Mouse (Mus musculus) limb, embryonic 11.5 days (tissue): ENCODE results near the gene Bcl7c. TPM values are rescaled to one million over a fixed set of nuclear protein-coding genes. Genes with fewer than 3 reads are reported as not detected.

Source experiments
- ATAC-seq: fragments of 200-750 bp; cut with Nextera tagmentation; 2 replicates; pipeline ENCODE4 v1.8.0; 2017; ENCODE audit warnings: low read depth; ENCODE audit not compliant: insufficient number of reproducible peaks, low FRiP score, low TSS enrichment
- DNase-seq: peaks from one replicate; pipeline ENCODE4 v3.0.0-alpha.2; 2015; ENCODE audit warnings: low spot score
- H3K27ac ChIP-seq: fragments of 300-500 bp; sonication (generic); replicated peaks from 2 replicates; pipeline ENCODE4 v1.5.1; 2014; ENCODE audit warnings: low read depth, mild to moderate bottlenecking, low read length
- H3K27me3 ChIP-seq: fragments of 300-500 bp; sonication (generic); 2 replicates; pipeline ENCODE4 v1.6.1; 2014; ENCODE audit warnings: mild to moderate bottlenecking, low read length, mixed read lengths; ENCODE audit not compliant: control insufficient read depth, insufficient read depth
- H3K36me3 ChIP-seq: fragments of 300-500 bp; sonication (generic); 2 replicates; pipeline ENCODE4 v1.6.1; 2014; ENCODE audit warnings: mild to moderate bottlenecking, low read length, moderate library complexity, mixed read lengths; ENCODE audit not compliant: control insufficient read depth, insufficient read depth
- H3K4me1 ChIP-seq: fragments of 300-500 bp; sonication (generic); 2 replicates; pipeline ENCODE4 v1.6.1; 2014; ENCODE audit warnings: low read length, mixed read lengths; ENCODE audit not compliant: control insufficient read depth, insufficient read depth
- H3K4me2 ChIP-seq: fragments of 300-500 bp; sonication (generic); 2 replicates; pipeline ENCODE4 v1.6.1; 2014; ENCODE audit warnings: low read depth, mild to moderate bottlenecking, moderate library complexity; ENCODE audit not compliant: severe bottlenecking
- H3K4me3 ChIP-seq: fragments of 300-500 bp; sonication (generic); 2 replicates; pipeline ENCODE4 v1.5.1; 2014; ENCODE audit warnings: low read depth, low read length
- H3K9ac ChIP-seq: fragments of 300-500 bp; sonication (generic); 2 replicates; pipeline ENCODE4 v1.6.1; 2014; ENCODE audit warnings: mild to moderate bottlenecking, low read length
- H3K9me3 ChIP-seq: fragments of 300-500 bp; sonication (generic); 2 replicates; pipeline ENCODE4 v1.6.1; 2016; ENCODE audit warnings: low read length; ENCODE audit not compliant: control insufficient read depth
- WGBS: fragments of 180-500 bp; shearing (Covaris S2); extraction: QIAGEN DNeasy Blood & Tissue Kit; methylation state at CpG from one replicate; pipeline ENCODE4 v1.1.7; 2014; 5-methylcytosine and 5-hydroxymethylcytosine counted together
- polyA plus RNA-seq: library from polyadenylated mRNA; unstranded; fragments of >200 nt; fragmentation: Nextera tagmentation; extraction: Ambion mirVana; gene quantifications from 2 replicates; pipeline ENCODE4 v1.2.1, GENCODE M21; 2014

Bcl7c gene
- polyA plus RNA-seq, 1 experiment from 2014 or later: 85.5 TPM

GRCm38 (mm10) chr7:127681888-127682553 is 26.7 kb downstream of the Bcl7c start:
- H3K27me3 ChIP-seq: no peaks in the 10 kb centered on the region
- WGBS: 81% methylated on average over 8 of the region's 8 CpGs
- H3K27ac ChIP-seq: no peak overlapping the region
- ATAC-seq (no peak), DNase-seq (no peak)
- no peak overlapping the region; the same call in 1 of the 2 replicates for H3K9ac ChIP-seq
- H3K4me2 ChIP-seq: no peak overlapping the region
- H3K4me1 ChIP-seq: no peaks in the 10 kb centered on the region
- H3K36me3 ChIP-seq: no peaks in the 10 kb centered on the region
- H3K4me3 ChIP-seq: no peak overlapping the region
- no peaks in the 10 kb centered on the region for H3K9me3 ChIP-seq

DNA sequence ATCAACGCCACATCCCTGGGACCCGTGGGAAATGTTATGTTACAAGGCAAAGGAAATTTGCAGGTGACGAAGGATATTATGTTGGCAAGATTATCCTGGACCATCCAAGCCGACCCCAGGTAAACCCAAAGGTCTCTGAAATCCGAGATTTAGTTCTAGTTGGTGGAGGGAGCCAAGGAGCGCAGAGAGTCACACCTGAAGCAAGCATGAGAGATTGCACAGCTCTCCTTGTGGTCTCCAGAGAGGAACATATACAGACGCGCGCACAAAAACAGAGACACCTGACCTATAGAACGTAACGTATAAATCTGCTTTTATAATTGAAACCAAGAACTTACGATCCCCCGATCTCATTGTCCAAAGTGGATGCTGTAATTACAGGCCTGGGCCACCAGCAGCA is 28.2 kb downstream of the Bcl7c start:
- Histone ChIP-seq H3K4me2 (no peak overlapping the region), H3K9ac (no peak overlapping the region), H3K27me3 (no peaks in the 10 kb centered on the region), H3K4me1 (no peaks in the 10 kb centered on the region), H3K9me3 (no peaks in the 10 kb centered on the region), H3K36me3 (no peaks in the 10 kb centered on the region), H3K4me3 (no peak overlapping the region), H3K27ac (no peak overlapping the region)
- 92% methylated on average over 13 of the region's 13 CpGs for WGBS
- DNase-seq (no peak), ATAC-seq (no peak)

DNA sequence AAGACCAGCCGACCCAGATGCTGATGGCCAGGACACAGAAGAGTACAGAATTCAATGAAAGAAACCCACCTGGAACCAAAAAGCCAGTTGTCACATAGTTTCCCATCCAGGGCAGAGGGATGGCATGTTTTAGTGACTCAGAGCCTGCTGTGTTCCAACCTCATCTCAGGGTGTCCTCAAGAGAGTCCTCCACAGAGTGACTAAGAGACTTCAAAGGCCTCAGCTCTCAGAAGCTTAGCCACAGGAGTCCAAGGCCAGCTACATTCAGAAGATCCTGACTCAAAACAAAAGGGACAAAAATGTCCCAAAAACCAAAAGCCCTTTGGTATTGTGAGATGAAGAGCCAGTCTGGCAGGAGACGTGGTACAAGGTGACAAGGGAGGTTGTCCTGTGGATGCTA is 29.9 kb downstream of the Bcl7c start:
- ATAC-seq: no peak
- Histone ChIP-seq H3K27ac (no peak overlapping the region), H3K27me3 (no peaks in the 10 kb centered on the region), H3K9ac (no peak overlapping the region), H3K4me2 (no peak overlapping the region), H3K9me3 (no peaks in the 10 kb centered on the region), H3K4me1 (no peaks in the 10 kb centered on the region), H3K4me3 (no peak overlapping the region), H3K36me3 (no peaks in the 10 kb centered on the region)
- DNase-seq: no peak
- 77% methylated on average over 2 of the region's 2 CpGs for WGBS

- Histone ChIP-seq H3K4me3 (no peak overlapping the region), H3K27me3 (no peaks in the 10 kb centered on the region), H3K9me3 (no peaks in the 10 kb centered on the region), H3K4me2 (no peak overlapping the region), H3K27ac (no peak overlapping the region), H3K36me3 (no peaks in the 10 kb centered on the region), H3K4me1 (no peaks in the 10 kb centered on the region), H3K9ac (no peak overlapping the region)
- WGBS: 82% methylated on average over 4 of the region's 4 CpGs
- no peak for DNase-seq
- ATAC-seq: no peak
Measured at GRCm38 (mm10) chr7:127677609-127678008, 31.1 kb downstream of the Bcl7c start.

DNA sequence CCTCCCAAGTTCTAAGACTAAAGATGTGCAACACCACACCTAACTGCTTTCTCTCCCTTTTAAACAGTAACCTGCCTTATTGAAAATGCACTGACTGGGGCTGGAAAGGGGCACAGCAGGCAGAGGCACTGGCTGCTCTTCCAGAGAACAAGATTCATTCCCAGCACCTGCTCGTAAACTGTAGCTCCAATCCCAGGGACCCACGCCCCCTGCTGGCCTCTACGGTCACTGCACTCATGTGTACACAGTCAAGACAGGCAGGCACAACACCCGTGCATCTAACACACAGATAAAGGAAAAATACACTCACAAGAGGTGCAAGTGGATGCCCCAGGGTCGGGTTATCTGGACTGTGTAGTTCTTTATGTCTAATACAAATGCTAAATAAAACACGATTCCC is 31.7 kb downstream of the Bcl7c start:
- Histone ChIP-seq H3K4me3 (no peak overlapping the region), H3K36me3 (no peaks in the 10 kb centered on the region), H3K27me3 (no peaks in the 10 kb centered on the region), H3K9ac (no peak overlapping the region), H3K9me3 (no peaks in the 10 kb centered on the region), H3K4me2 (no peak overlapping the region; the same call in 1 of the 2 replicates), H3K27ac (no peak overlapping the region), H3K4me1 (no peaks in the 10 kb centered on the region)
- DNase-seq (peak; percentile 77), ATAC-seq (no peak)
- 69% methylated on average over 6 of the region's 6 CpGs for WGBS

DNA sequence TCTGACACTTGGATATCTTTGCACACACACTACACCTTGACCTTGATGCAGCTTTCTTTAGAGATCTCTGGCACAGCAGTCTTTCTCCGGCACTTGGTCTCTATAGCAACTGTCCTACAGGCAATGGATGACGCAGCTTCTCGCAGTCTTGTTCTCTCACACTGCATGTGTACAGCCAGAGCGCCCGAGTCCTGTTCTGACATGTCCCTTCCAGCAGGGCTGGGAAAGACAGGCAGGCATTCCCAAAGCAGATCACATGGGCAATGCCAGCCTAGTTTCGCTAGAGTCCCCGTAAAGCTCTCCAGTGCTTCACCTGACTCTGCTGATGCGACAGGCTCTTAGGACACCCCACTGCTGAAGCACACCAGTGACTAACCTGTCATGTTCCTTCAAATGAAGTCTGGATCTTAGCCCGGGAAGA is 33.3 kb downstream of the Bcl7c start:
- Histone ChIP-seq H3K4me1 (no peaks in the 10 kb centered on the region), H3K27ac (no peak overlapping the region), H3K4me2 (no peak overlapping the region), H3K4me3 (no peak overlapping the region), H3K27me3 (no peaks in the 10 kb centered on the region), H3K36me3 (no peaks in the 10 kb centered on the region), H3K9ac (no peak overlapping the region), H3K9me3 (no peaks in the 10 kb centered on the region)
- 79% methylated on average over 9 of the region's 9 CpGs for whole genome bisulfite sequencing
- ATAC-seq: no peak
- no peak for DNase-seq

DNA sequence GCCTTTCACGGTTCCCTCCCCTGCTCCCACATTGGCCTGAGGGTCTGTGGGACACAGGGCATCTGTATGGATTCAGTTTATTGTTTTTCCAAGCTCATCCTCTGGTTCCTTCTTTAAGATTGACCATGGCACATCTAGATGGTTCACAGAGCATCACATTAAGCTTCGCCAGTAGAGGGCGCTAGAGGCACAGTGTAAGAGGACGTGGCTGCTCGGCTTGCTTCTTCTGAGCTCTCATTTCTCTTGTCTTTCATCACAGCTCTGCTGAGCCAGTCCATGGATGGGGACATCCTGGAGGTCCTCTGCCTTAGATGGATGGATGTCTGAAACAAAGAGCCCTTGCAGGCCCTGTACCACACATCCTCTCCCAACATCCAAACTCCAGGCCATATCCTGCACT is 33.8 kb downstream of the Bcl7c start:
- H3K27ac ChIP-seq: no peak overlapping the region; the same call in 1 of the 2 replicates
- H3K27me3 ChIP-seq: no peaks in the 10 kb centered on the region
- DNase-seq (peak; percentile 90), ATAC-seq (peak; percentile 57)
- no peak overlapping the region for H3K9ac ChIP-seq
- H3K4me1 ChIP-seq: no peaks in the 10 kb centered on the region
- no peaks in the 10 kb centered on the region for H3K9me3 ChIP-seq
- no peak overlapping the region for H3K4me2 ChIP-seq
- no peak overlapping the region for H3K4me3 ChIP-seq
- no peaks in the 10 kb centered on the region for H3K36me3 ChIP-seq
- WGBS: 4% methylated on average over 5 of the region's 5 CpGs

DNA sequence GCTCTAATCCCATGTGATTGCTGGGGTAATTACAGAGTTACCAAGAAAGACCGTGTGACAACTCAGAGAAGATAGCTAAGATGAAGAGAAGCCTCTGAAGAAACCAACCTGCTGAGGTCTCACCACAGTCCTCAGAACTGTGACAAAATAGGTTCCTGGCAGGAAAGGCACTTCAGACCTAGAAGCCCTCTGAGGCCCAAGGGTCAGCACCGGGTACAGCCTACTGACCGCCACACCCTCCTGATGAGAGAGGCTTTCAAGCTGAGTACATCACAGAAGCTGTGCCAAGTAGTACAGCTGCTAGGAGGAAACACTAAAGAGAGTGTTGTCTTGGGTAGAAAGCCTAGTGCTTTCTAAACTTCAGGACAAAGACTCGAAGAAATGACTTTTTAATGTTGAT is 36.0 kb downstream of the Bcl7c start:
- WGBS: 71% methylated on average over 4 of the region's 4 CpGs
- H3K4me2 ChIP-seq: no peak overlapping the region
- H3K4me1 ChIP-seq: no peaks in the 10 kb centered on the region
- ATAC-seq: no peak
- H3K9ac ChIP-seq: no peak overlapping the region
- H3K27ac ChIP-seq: no peak overlapping the region
- no peak overlapping the region for H3K4me3 ChIP-seq
- no peak for DNase-seq
- H3K27me3 ChIP-seq: no peaks in the 10 kb centered on the region
- 0 out of 2 replicates have a peak, but pooled peaks cover 2% of the 10 kb centered on the region for H3K36me3 ChIP-seq
- no peaks in the 10 kb centered on the region for H3K9me3 ChIP-seq
